Mouse (Mus musculus) left cerebral cortex, postnatal 36 days (tissue): Measurements from ENCODE around the gene Tbx4. TPM values are rescaled to one million over a fixed set of nuclear protein-coding genes. Genes with fewer than 3 reads are reported as not detected.

ENCODE experiments used
- DNase-seq, 2 experiments: peaks; one replicate each; pipeline ENCODE4 v3.0.0; 2021 to 2022; ENCODE audit warnings: low spot score in 2 of 2, mixed read lengths in 1 of 2
- intact Hi-C: fragments of 180-260 bp; cut with DNase I; formaldehyde crosslinking; loops from one replicate; pipeline ENCODE4 v1.15.1; 2025
- total RNA-seq, 2 experiments: library from RNA; stranded (reverse); gene quantifications; 2 replicates each; pipeline ENCODE4 v1.2.3; 2021

Tbx4 gene
- total RNA-seq: under 1 TPM; 0.17 to 0.25 TPM

GRCm38 (mm10) chr11:85885665-85886428, at the start of gene Tbx4:
Gene Tbx4 (plus strand): TSS chr11:85886422.
- DNase-seq: no peak
- intact Hi-C loops: loop anchor here (5.0 kb wide), 1 partner anchor 44 kb away; no protein-coding TSS in a partner anchor

DNA sequence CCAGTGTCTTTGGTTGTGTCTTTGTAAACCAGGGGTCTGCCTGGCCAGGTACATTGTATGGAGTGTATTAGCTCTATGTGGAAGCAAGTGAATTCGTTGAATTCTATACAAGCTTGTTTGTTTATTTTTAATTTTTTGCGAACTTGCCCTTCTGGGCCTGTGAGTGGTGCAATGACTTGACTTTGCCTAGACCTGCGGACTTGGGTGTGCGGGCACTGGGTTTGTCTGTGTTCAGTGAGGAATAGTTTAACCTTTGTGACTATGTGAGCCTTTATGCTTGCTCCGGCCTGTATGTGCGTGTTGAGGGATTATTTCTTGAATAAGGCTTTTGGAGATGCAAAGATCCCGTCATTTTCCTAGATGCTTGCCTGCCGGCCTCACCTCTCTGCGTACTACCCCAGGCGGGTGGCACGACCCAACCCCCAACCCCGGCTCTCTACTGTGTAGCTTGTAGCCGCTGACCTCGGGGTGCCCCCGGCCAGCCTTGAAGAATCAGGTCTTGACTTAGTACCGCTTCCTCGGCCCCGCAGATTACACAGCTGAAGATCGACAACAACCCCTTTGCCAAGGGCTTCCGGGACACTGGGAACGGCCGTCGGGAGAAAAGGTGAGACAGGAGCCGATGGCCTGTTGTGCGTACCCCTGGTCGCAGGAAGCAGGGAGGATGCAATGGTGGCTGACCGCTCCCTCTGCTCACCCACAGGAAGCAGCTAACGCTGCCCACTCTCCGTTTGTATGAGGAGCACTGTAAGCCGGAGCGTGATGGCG, 49.5 kb upstream of the Tbx4 start:
- intact Hi-C loops: loop anchor here (5.0 to 10.0 kb wide), 2 partner anchors 1314 to 1982 kb away; partner anchors contain the start of gene Hnf1b
- DNase-seq: no peak

DNA sequence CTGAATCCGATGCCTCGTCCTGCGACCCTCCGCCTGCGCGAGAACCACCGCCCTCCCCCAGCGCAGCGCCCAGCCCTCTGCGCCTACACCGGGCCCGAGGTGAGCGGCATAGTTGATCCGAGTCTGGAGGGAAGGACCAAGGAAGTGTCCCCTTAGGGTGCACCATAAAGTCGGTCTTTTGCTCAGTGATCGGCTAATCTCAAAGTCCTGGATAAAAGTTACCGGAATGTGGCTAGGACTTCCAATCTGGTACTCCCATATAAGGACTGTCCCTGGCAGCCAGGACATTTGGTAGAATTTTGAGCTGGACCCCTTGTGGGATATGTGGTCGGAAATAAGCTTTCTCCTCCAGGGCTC, 49.0 kb upstream of the Tbx4 start:
- intact Hi-C loops: loop anchor here (5.0 to 10.0 kb wide), 2 partner anchors 1315 to 1982 kb away; partner anchors contain the start of gene Hnf1b

GRCm38 (mm10) chr11:85837648-85838423, 48.4 kb upstream of the Tbx4 start:
- DNase-seq: no peak
- intact Hi-C loops: loop anchor here (5.0 to 10.0 kb wide), 2 partner anchors 1316 to 1983 kb away; partner anchors contain the start of gene Hnf1b

More for the DNA sequence above, 49.0 kb upstream of the Tbx4 start:
- DNase-seq: no peak

- DNase-seq: no peak
- intact Hi-C loops: loop anchor here (5.0 to 10.0 kb wide), 2 partner anchors 1316 to 1984 kb away; partner anchors contain the start of gene Hnf1b
These were observed 47.6 kb upstream of the Tbx4 start for GRCm38 (mm10) chr11:85838424-85839257.

GRCm38 (mm10) chr11:85839258-85840030, 46.8 kb upstream of the Tbx4 start:
- intact Hi-C loops: loop anchor here (5.0 to 10.0 kb wide), 7 partner anchors 48 to 1985 kb away; partner anchors contain the start of genes Hnf1b, Med13 and Tbx4
- no peak for DNase-seq

GRCm38 (mm10) chr11:85840031-85840802, 46.0 kb upstream of the Tbx4 start:
- no peak for DNase-seq
- intact Hi-C loops: loop anchor here (5.0 to 10.0 kb wide), 5 partner anchors 47 to 515 kb away; partner anchors contain the start of genes Med13 and Tbx4

DNA sequence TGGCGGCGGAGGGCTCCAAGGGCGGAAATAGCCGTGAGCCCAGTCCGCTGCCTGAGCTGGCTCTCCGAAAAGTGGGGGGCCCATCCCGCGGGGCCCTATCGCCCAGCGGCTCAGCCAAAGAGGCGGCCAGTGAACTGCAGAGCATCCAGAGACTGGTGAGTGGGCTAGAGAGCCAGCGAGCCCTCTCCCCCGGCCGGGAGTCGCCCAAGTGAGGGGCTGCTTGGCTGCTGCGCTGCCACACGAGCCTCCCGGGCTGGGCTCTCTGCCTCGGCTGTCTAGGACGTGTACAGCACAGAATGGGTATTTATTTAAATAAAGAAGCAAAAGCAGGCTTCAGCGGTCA, 45.4 kb upstream of the Tbx4 start:
- no peak for DNase-seq
- intact Hi-C loops: loop anchor here (5.0 to 10.0 kb wide), 5 partner anchors 47 to 514 kb away; partner anchors contain the start of genes Med13 and Tbx4

- no peak for DNase-seq
- intact Hi-C loops: loop anchor here (5.0 to 10.0 kb wide), 5 partner anchors 46 to 514 kb away; partner anchors contain the start of genes Med13 and Tbx4
These were observed 45.0 kb upstream of the Tbx4 start for GRCm38 (mm10) chr11:85841211-85841681.

- no peak for DNase-seq
- intact Hi-C loops: loop anchor here (5.0 to 10.0 kb wide), 5 partner anchors 45 to 513 kb away; partner anchors contain the start of genes Med13 and Tbx4
These were observed 44.2 kb upstream of the Tbx4 start for GRCm38 (mm10) chr11:85841980-85842379.

DNA sequence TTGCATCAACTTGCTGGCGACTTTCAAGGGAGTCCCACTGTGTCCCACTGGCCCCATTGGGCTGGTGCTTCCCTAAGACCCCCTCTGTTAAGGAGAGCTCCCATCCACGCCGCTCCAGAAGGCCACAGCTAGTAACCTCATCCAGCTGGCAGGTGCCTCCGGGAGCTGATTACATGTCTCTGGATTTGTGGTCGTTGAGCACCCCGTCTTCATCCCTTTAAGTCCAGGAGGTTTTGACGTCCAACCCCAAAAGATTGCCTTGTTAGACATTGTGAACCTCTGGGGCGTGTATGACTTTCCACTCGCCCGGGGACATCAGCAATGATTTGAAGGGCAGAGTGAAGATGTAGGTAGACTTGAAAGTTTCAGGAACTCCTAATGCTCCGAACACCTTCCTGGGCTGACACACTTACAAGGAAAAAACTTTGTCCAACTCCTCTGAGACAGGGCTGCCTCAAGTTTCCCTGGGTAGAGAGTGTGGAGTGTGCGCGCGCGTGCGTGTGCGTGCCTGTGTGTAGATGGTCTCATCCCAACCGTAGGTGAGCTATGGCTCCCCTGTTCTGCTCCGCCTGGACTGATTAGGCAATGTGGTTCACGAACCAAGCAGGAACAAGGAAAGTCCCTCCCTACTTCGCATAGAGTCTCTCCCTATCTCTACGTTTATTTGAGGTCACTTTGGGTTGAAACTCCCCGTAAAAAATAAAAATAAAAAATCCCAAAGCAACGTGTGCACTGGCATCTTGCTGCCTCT, 43.5 kb upstream of the Tbx4 start:
- intact Hi-C loops: loop anchor here (5.0 to 10.0 kb wide), 5 partner anchors 45 to 512 kb away; partner anchors contain the start of genes Med13 and Tbx4
- DNase-seq: no peak

- intact Hi-C loops: loop anchor here (5.0 to 10.0 kb wide), 5 partner anchors 44 to 511 kb away; partner anchors contain the start of genes Med13 and Tbx4
- DNase-seq: no peak
These were observed 42.9 kb upstream of the Tbx4 start for GRCm38 (mm10) chr11:85843347-85843692.

DNA sequence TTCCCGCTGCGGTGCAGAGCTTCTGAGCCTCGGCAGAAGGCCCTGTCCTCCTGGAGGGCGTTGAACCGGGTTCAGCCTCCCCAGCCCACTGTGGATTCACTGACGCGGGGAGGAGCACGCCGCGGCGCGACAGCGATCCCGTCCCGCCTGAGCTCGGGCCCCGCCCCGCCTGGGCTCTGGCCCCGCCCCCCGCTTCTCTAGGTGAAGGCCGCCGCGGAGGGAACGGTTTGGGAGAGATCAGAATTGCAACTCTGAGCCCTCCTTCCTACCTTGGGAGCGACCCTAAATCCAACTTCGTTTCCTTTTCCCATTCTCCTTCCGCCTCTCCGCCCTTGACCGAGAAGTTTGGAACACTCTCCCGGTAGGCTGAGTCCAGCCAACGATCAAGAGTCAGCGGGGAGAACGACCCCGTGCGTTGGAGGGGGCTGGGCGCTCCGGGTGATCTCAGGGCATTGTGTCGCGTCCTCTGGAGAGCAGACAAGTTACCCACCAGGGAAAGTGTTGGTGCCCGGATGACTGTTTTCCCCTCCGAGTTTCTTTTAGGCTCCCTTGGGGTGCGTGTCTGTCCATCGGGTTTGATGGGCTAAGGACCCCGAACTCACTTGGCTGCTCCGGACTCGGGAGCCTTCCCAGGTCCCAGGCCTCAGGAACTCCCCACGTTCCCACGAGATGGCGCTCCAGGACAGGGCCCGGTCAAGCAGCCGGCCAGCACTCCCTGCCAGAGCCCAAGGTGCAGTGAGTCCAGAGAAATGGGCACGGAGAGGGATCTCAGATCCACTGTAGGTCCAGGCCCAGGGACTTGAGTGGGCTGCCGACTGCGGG, 41.9 kb upstream of the Tbx4 start:
- peak; percentile 67 to 76 for DNase-seq
- intact Hi-C loops: loop anchor here (5.0 to 10.0 kb wide), 5 partner anchors 43 to 510 kb away; partner anchors contain the start of genes Med13 and Tbx4

GRCm38 (mm10) chr11:85844971-85845370, 41.3 kb upstream of the Tbx4 start:
- DNase-seq: no peak
- intact Hi-C loops: loop anchor here (5.0 to 10.0 kb wide), 6 partner anchors 42 to 510 kb away; partner anchors contain the start of genes Med13 and Tbx4

DNA sequence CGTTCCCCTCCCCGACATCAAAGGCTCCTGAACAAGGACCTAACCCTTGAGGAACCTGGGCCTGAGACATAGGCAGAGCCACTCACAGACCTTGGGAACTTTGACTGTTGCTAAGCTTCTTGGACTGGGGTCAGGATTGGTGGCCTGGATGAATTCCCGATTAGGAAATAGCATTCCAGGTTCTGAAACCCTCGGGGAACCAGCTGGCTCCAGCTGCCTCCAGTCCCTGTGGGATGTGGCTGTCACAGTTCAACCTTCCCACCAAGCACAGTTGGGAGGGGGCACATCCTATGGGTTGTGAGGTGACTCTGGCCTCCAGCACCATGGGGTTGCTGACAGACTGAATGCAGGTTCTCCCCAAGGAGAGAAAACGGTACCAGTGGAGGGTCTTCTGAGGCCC, 40.3 kb upstream of the Tbx4 start:
- intact Hi-C loops: loop anchor here (5.0 to 10.0 kb wide), 3 partner anchors 326 to 509 kb away; partner anchors contain the start of gene Med13
- DNase-seq: no peak
